In genomic region chr16:16870241-16870616, GRCm38 (mm10) we compare ENCODE assay signal across 9 mouse cellular contexts. TPM values are rescaled to one million over a fixed set of nuclear protein-coding genes. Genes with fewer than 3 reads are reported as not detected.
A peak's percentile ranks its signal among the peaks of the same experiment; 100 is the strongest.
DNase-seq lines count a peak whose midpoint lies in the region; ATAC-seq and TF ChIP-seq lines count a peak whose summit lies in the region.
"Had no signal": no experiment of that assay in that cellular context is flagged by ENCODE, and none has a peak within 500 bp of the region (broad histone marks: within the 10 kb centered on the region; RNA-seq: fewer than 3 reads in every experiment).

No protein-coding gene starts in this region.

- TF ChIP-seq RAD21 in MEL (IDR thresholded peaks at IDR 0.05; ENCODE audit: low read depth, low read length): no peak

- no peak overlapping the region for H3K9ac ChIP-seq in heart, postnatal 0 days (replicated peaks; ENCODE audit: low read depth, low read length)
- peak overlapping the region; percentile 98; the same call in 1 of the 2 replicates for H3K9ac ChIP-seq in MEL (ENCODE audit: control insufficient read depth, low read depth, low read length, poor library complexity, severe bottlenecking)
- peak overlapping the region; percentile 36; the same call in 1 of the 2 replicates for H3K9ac ChIP-seq in midbrain, embryonic 11.5 days (ENCODE audit: low read length)

- peak overlapping the region; percentile 75 for H3K4me3 ChIP-seq in heart, postnatal 0 days (ENCODE audit: low read depth, low read length)
- peak overlapping the region; percentile 94 to 95 for H3K4me3 ChIP-seq in MEL (ENCODE audit: control insufficient read depth in 1 of 2, insufficient read depth in 1 of 2, low read depth in 2 of 2, low read length in 2 of 2)
- peak overlapping the region; percentile 88 for H3K4me3 ChIP-seq in hindbrain, embryonic 10.5 days
- H3K4me3 ChIP-seq in midbrain, embryonic 11.5 days (ENCODE audit: low read depth, low read length): peak overlapping the region; percentile 64

- no peak for TF ChIP-seq CTCF in heart, postnatal 0 days (IDR thresholded peaks at IDR 0.05; ENCODE audit: low read depth)
- TF ChIP-seq CTCF in MEL (IDR thresholded peaks at IDR 0.05 in 2 of 3, conservative IDR thresholded peaks at IDR 0.05 in 1 of 3; ENCODE audit: control insufficient read depth in 1 of 3, insufficient read depth in 1 of 3, low read depth in 2 of 3, low read length in 3 of 3, poor library complexity in 1 of 3, severe bottlenecking in 1 of 3): no peak

- H3K36me3 ChIP-seq in heart, postnatal 0 days (replicated peaks; ENCODE audit: control insufficient read depth, insufficient read depth, low read length): 0 out of 2 replicates have a peak, but pooled peaks cover 6% of the 10 kb centered on the region
- H3K36me3 ChIP-seq in MEL (ENCODE audit: control insufficient read depth in 1 of 2, insufficient read depth in 2 of 2, low read length in 2 of 2): peaks cover 0 to 28% of the 10 kb centered on the region in 2 experiments; a peak in 3 of 4 replicates
- H3K36me3 ChIP-seq in hindbrain, embryonic 10.5 days: peaks cover 9% of the 10 kb centered on the region
- no peaks in the 10 kb centered on the region for H3K36me3 ChIP-seq in midbrain, embryonic 11.5 days (ENCODE audit: control insufficient read depth, insufficient read depth, low read length)

- no peaks in the 10 kb centered on the region for H3K27me3 ChIP-seq in heart, postnatal 0 days (ENCODE audit: control insufficient read depth, insufficient read depth, low read length)
- no peaks in the 10 kb centered on the region for H3K27me3 ChIP-seq in MEL (ENCODE audit: control insufficient read depth in 1 of 2, insufficient read depth in 2 of 2, low read length in 2 of 2)
- no peaks in the 10 kb centered on the region for H3K27me3 ChIP-seq in hindbrain, embryonic 10.5 days (ENCODE audit: insufficient read depth, poor library complexity, severe bottlenecking)
- no peaks in the 10 kb centered on the region for H3K27me3 ChIP-seq in midbrain, embryonic 11.5 days (ENCODE audit: control insufficient read depth, insufficient read depth, low read length)

- no peak for ATAC-seq in heart, postnatal 0 days (ENCODE audit: insufficient read depth, low read depth)
- peak; percentile 73 for ATAC-seq in midbrain, embryonic 11.5 days (ENCODE audit: low FRiP score)

- no peaks in the 10 kb centered on the region for H3K9me3 ChIP-seq in heart, postnatal 0 days (replicated peaks; ENCODE audit: control insufficient read depth, low read length)
- no peaks in the 10 kb centered on the region for H3K9me3 ChIP-seq in MEL (replicated peaks; ENCODE audit: insufficient read depth, low read length)
- no peaks in the 10 kb centered on the region for H3K9me3 ChIP-seq in hindbrain, embryonic 10.5 days
- H3K9me3 ChIP-seq in midbrain, embryonic 11.5 days (ENCODE audit: control insufficient read depth, low read length): no peaks in the 10 kb centered on the region

- peak overlapping the region; percentile 61 for H3K27ac ChIP-seq in heart, postnatal 0 days (ENCODE audit: low read depth)
- 0 out of 2 replicates have a peak overlapping the region, but pooled peaks have one; percentile 14 for H3K27ac ChIP-seq in MEL (ENCODE audit: control insufficient read depth, low read depth, low read length)
- H3K27ac ChIP-seq in hindbrain, embryonic 10.5 days: peak overlapping the region; percentile 96
- no peak overlapping the region for H3K27ac ChIP-seq in midbrain, embryonic 11.5 days (ENCODE audit: low read depth, low read length)

- H3K4me1 ChIP-seq in heart, postnatal 0 days (ENCODE audit: control insufficient read depth, insufficient read depth): peaks cover 18% of the 10 kb centered on the region; the same call in 1 of the 2 replicates
- H3K4me1 ChIP-seq in MEL (ENCODE audit: control insufficient read depth in 1 of 2, insufficient read depth in 2 of 2, low read length in 2 of 2): peaks cover 4 to 10% of the 10 kb centered on the region in 2 experiments
- H3K4me1 ChIP-seq in hindbrain, embryonic 10.5 days (replicated peaks): peaks cover 14% of the 10 kb centered on the region
- peaks cover 6% of the 10 kb centered on the region; the same call in 1 of the 2 replicates for H3K4me1 ChIP-seq in midbrain, embryonic 11.5 days (ENCODE audit: control insufficient read depth, insufficient read depth, low read length)

- TF ChIP-seq EP300 in heart, postnatal 0 days (IDR thresholded peaks at IDR 0.05; ENCODE audit: low read depth): no peak
- TF ChIP-seq EP300 in MEL (IDR thresholded peaks at IDR 0.05; ENCODE audit: low read depth in 1 of 2, low read length in 2 of 2): no peak

- no peak; a peak in 1 of 4 replicates for TF ChIP-seq POLR2A in MEL (IDR thresholded peaks at IDR 0.05; ENCODE audit: control insufficient read depth in 1 of 2, insufficient read depth in 1 of 2, low read depth in 1 of 2, low read length in 2 of 2, poor library complexity in 1 of 2)

- peaks cover 14% of the 10 kb centered on the region for H3K79me2 ChIP-seq in MEL (ENCODE audit: control insufficient read depth, insufficient read depth, low read length, poor library complexity)

- 39% methylated on average over 7 of the region's 7 CpGs for WGBS in heart, postnatal 0 days
- 39% methylated on average over 7 of the region's 7 CpGs for WGBS in hindbrain, embryonic 10.5 days
- 39% methylated on average over 7 of the region's 7 CpGs for WGBS in midbrain, embryonic 11.5 days

- H3K4me2 ChIP-seq in heart, postnatal 0 days (ENCODE audit: low read depth, low read length): peak overlapping the region; percentile 51
- peak overlapping the region; percentile 35; the same call in 1 of the 2 replicates for H3K4me2 ChIP-seq in midbrain, embryonic 11.5 days

- DNase-seq in heart, postnatal 0 days (ENCODE audit: low spot score): no peak
- DNase-seq in heart, postnatal 4 days: no peak
- DNase-seq in MEL (ENCODE audit: low read depth, low spot score): no peak
- no peak for DNase-seq in hindbrain, embryonic 10.5 days (ENCODE audit: low spot score)
- DNase-seq in midbrain, embryonic 11.5 days (ENCODE audit: low spot score, missing footprints): no peak
- DNase-seq in retina, postnatal 1 day: no peak
- no peak for DNase-seq in right cerebral cortex, postnatal 36 days (ENCODE audit: low spot score in 2 of 2)
- DNase-seq in right cerebral cortex, adult 2 months (ENCODE audit: low spot score in 2 of 2): no peak

TF ChIP-seq in MEL, 35 proteins besides CTCF, POLR2A, EP300 and RAD21:
- no peak for TF ChIP-seq GATA1 (IDR thresholded peaks at IDR 0.05; ENCODE audit: low read depth, low read length)

RNA-seq across cellular contexts. Expression of gene Top3b, which starts 0.3 kb away (rescaled TPM):
- 63.8 and 68.9 TPM in 2 replicates for total RNA-seq in heart, postnatal 0 days (2014; rRNA removed; ENCODE audit: low replicate concordance)
- polyA plus RNA-seq in heart, postnatal 0 days (2015; fragmentation: Nextera tagmentation; extraction: Ambion mirVana): 31.1 and 34.0 TPM in 2 replicates
- 10 to 100 TPM; 42.4 to 47.5 TPM for total RNA-seq in heart, postnatal 4 days (2021)
- 49.9 and 50.5 TPM in 2 replicates for total RNA-seq in MEL (2012; rRNA removed)
- 10 to 100 TPM in 1 of 2 experiments, not detected in 1; 93.2 TPM for polyA plus RNA-seq in MEL (2012; ENCODE audit: insufficient read depth in 1 of 2, insufficient read length in 2 of 2, low read depth in 1 of 2, low replicate concordance in 2 of 2, missing spikeins in 1 of 2)
- polyA plus RNA-seq in hindbrain, embryonic 10.5 days (2016; fragmentation: Nextera tagmentation; extraction: Ambion mirVana): 70.2 and 70.8 TPM in 2 replicates
- 50.0 and 56.7 TPM in 2 replicates for polyA plus RNA-seq in midbrain, embryonic 11.5 days (2014; fragmentation: Nextera tagmentation; extraction: Ambion mirVana)

RNA-seq across cellular contexts. Expression of gene Vpreb1, which starts 0.4 kb away (rescaled TPM):
- not detected in 2 replicates for total RNA-seq in heart, postnatal 0 days (2014; rRNA removed; ENCODE audit: low replicate concordance)
- 0.44 and 1.0 TPM in 2 replicates for polyA plus RNA-seq in heart, postnatal 0 days (2015; fragmentation: Nextera tagmentation; extraction: Ambion mirVana)
- not detected for total RNA-seq in heart, postnatal 4 days (2021)
- total RNA-seq in MEL (2012; rRNA removed): not detected in 2 replicates
- under 1 TPM in 1 of 2 experiments, not detected in 1; 0.33 TPM for polyA plus RNA-seq in MEL (2012; ENCODE audit: insufficient read depth in 1 of 2, insufficient read length in 2 of 2, low read depth in 1 of 2, low replicate concordance in 2 of 2, missing spikeins in 1 of 2)
- polyA plus RNA-seq in hindbrain, embryonic 10.5 days (2016; fragmentation: Nextera tagmentation; extraction: Ambion mirVana): 1.7 and 2.0 TPM in 2 replicates
- polyA plus RNA-seq in midbrain, embryonic 11.5 days (2014; fragmentation: Nextera tagmentation; extraction: Ambion mirVana): 0.96 and 1.5 TPM in 2 replicates

RNA-seq across cellular contexts. Expression of gene Igll1, which starts 6.4 kb away (rescaled TPM):
- not detected in 2 replicates for total RNA-seq in heart, postnatal 0 days (2014; rRNA removed; ENCODE audit: low replicate concordance)
- 0.14 TPM in 1 of 2 replicates, not detected in the other for polyA plus RNA-seq in heart, postnatal 0 days (2015; fragmentation: Nextera tagmentation; extraction: Ambion mirVana)
- total RNA-seq in heart, postnatal 4 days (2021): not detected
- not detected in 2 replicates for total RNA-seq in MEL (2012; rRNA removed)
- polyA plus RNA-seq in MEL (2012; ENCODE audit: insufficient read depth in 1 of 2, insufficient read length in 2 of 2, low read depth in 1 of 2, low replicate concordance in 2 of 2, missing spikeins in 1 of 2): not detected
- 0.14 TPM in 1 of 2 replicates, not detected in the other for polyA plus RNA-seq in hindbrain, embryonic 10.5 days (2016; fragmentation: Nextera tagmentation; extraction: Ambion mirVana)
- polyA plus RNA-seq in midbrain, embryonic 11.5 days (2014; fragmentation: Nextera tagmentation; extraction: Ambion mirVana): not detected in 2 replicates
- total RNA-seq: hematopoietic stem cell, adult 5-6 weeks had no signal

RNA-seq across cellular contexts. Expression of gene Ppm1f, which starts 26.0 kb away (rescaled TPM):
- 26.6 and 40.4 TPM in 2 replicates for total RNA-seq in heart, postnatal 0 days (2014; rRNA removed; ENCODE audit: low replicate concordance)
- 14.7 and 16.4 TPM in 2 replicates for polyA plus RNA-seq in heart, postnatal 0 days (2015; fragmentation: Nextera tagmentation; extraction: Ambion mirVana)
- 10 to 100 TPM; 40.5 to 48.0 TPM for total RNA-seq in heart, postnatal 4 days (2021)
- total RNA-seq in MEL (2012; rRNA removed): 28.6 and 30.6 TPM in 2 replicates
- polyA plus RNA-seq in MEL (2012; ENCODE audit: insufficient read depth in 1 of 2, insufficient read length in 2 of 2, low read depth in 1 of 2, low replicate concordance in 2 of 2, missing spikeins in 1 of 2): 10 to 100 TPM in 1 of 2 experiments, not detected in 1; 28.3 TPM
- polyA plus RNA-seq in hindbrain, embryonic 10.5 days (2016; fragmentation: Nextera tagmentation; extraction: Ambion mirVana): 26.5 and 29.5 TPM in 2 replicates
- 16.9 TPM in 2 replicates for polyA plus RNA-seq in midbrain, embryonic 11.5 days (2014; fragmentation: Nextera tagmentation; extraction: Ambion mirVana)

RNA-seq across cellular contexts. Expression of gene Spag6l, which starts 41.0 kb away (rescaled TPM):
- total RNA-seq in heart, postnatal 0 days (2014; rRNA removed; ENCODE audit: low replicate concordance): 0.77 TPM in 1 of 2 replicates, not detected in the other
- polyA plus RNA-seq in heart, postnatal 0 days (2015; fragmentation: Nextera tagmentation; extraction: Ambion mirVana): 0.11 and 0.34 TPM in 2 replicates
- under 1 TPM in 1 of 2 experiments, not detected in 1; 0.14 TPM for total RNA-seq in heart, postnatal 4 days (2021)
- total RNA-seq in MEL (2012; rRNA removed): not detected in 2 replicates
- polyA plus RNA-seq in MEL (2012; ENCODE audit: insufficient read depth in 1 of 2, insufficient read length in 2 of 2, low read depth in 1 of 2, low replicate concordance in 2 of 2, missing spikeins in 1 of 2): not detected
- 3.7 and 6.2 TPM in 2 replicates for polyA plus RNA-seq in hindbrain, embryonic 10.5 days (2016; fragmentation: Nextera tagmentation; extraction: Ambion mirVana)
- polyA plus RNA-seq in midbrain, embryonic 11.5 days (2014; fragmentation: Nextera tagmentation; extraction: Ambion mirVana): 1.9 and 2.2 TPM in 2 replicates
